Mouse (Mus musculus) neural tube, embryonic 14.5 days (tissue): ENCODE results near the gene Brwd1. TPM values are rescaled to one million over a fixed set of nuclear protein-coding genes. Genes with fewer than 3 reads are reported as not detected.
"Not testable (repeated sequence)": the region's sequence is repeated elsewhere in the genome, so short reads cannot be mapped to it uniquely, and the experiment has no call there.

Experiments
- ATAC-seq: fragments of 200-750 bp; cut with Nextera tagmentation; 2 replicates; pipeline ENCODE4 v1.8.0; 2017; ENCODE audit warnings: low read depth, mild to moderate bottlenecking, moderate TSS enrichment, moderate library complexity
- H3K27ac ChIP-seq: fragments of 300-500 bp; sonication (generic); 2 replicates; pipeline ENCODE4 v1.5.1; 2014; ENCODE audit warnings: low read depth, mild to moderate bottlenecking, control low read depth, low read length, moderate library complexity, mixed read lengths
- H3K27me3 ChIP-seq: fragments of 300-500 bp; sonication (generic); 2 replicates; pipeline ENCODE4 v1.6.1; 2014; ENCODE audit warnings: low read length; ENCODE audit not compliant: control insufficient read depth, insufficient read depth
- H3K36me3 ChIP-seq: fragments of 300-500 bp; sonication (generic); 2 replicates; pipeline ENCODE4 v1.6.1; 2014; ENCODE audit warnings: low read length, mixed read lengths; ENCODE audit not compliant: control insufficient read depth, insufficient read depth
- H3K4me1 ChIP-seq: fragments of 300-500 bp; sonication (generic); 2 replicates; pipeline ENCODE4 v1.6.1; 2014; ENCODE audit warnings: low read length; ENCODE audit not compliant: control insufficient read depth, insufficient read depth
- H3K4me2 ChIP-seq: fragments of 300-500 bp; sonication (generic); 2 replicates; pipeline ENCODE4 v1.6.1; 2014; ENCODE audit warnings: mild to moderate bottlenecking, low read depth, low read length, control low read depth
- H3K4me3 ChIP-seq: fragments of 300-500 bp; sonication (generic); 2 replicates; pipeline ENCODE4 v1.5.1; 2014; ENCODE audit warnings: low read depth, low read length, control low read depth, mixed read lengths
- H3K9ac ChIP-seq: fragments of 300-500 bp; sonication (generic); replicated peaks from 2 replicates; pipeline ENCODE4 v1.6.1; 2014; ENCODE audit warnings: low read depth, mild to moderate bottlenecking, control low read depth, low read length, mixed read lengths
- H3K9me3 ChIP-seq: fragments of 300-500 bp; sonication (generic); 2 replicates; pipeline ENCODE4 v1.6.1; 2016; ENCODE audit warnings: low read length; ENCODE audit not compliant: control insufficient read depth
- WGBS: fragments of 180-500 bp; shearing (Covaris S2); extraction: QIAGEN DNeasy Blood & Tissue Kit; methylation state at CpG from one replicate; pipeline ENCODE4 v1.1.7; 2014; 5-methylcytosine and 5-hydroxymethylcytosine counted together
- polyA plus RNA-seq: library from polyadenylated mRNA; unstranded; fragments of >200 nt; fragmentation: Nextera tagmentation; extraction: Ambion mirVana; gene quantifications from 2 replicates; pipeline ENCODE4 v1.2.1, GENCODE M21; 2014

The Brwd1 gene
- polyA plus RNA-seq, 1 experiment from 2014 or later = 332 TPM

GRCm38 (mm10) chr16:96004278-96004677 is 78.0 kb downstream of the Brwd1 start:
- H3K36me3 ChIP-seq = peaks cover 41% of the 10 kb centered on the region
- ATAC-seq, H3K4me2 ChIP-seq, H3K27me3 ChIP-seq, H3K9ac ChIP-seq, H3K9me3 ChIP-seq, H3K27ac ChIP-seq, H3K4me1 ChIP-seq, H3K4me3 ChIP-seq: not testable (repeated sequence)
- no CpG with 5 or more reads among the region's 10 CpGs for WGBS

- no peak overlapping the region for H3K4me2 ChIP-seq
- H3K27ac ChIP-seq = no peak overlapping the region
- no peaks in the 10 kb centered on the region for H3K4me1 ChIP-seq
- H3K36me3 ChIP-seq = peaks cover 40% of the 10 kb centered on the region
- no peaks in the 10 kb centered on the region for H3K9me3 ChIP-seq
- no peaks in the 10 kb centered on the region for H3K27me3 ChIP-seq
- WGBS = 88% methylated on average over 5 of the region's 5 CpGs
- no peak overlapping the region for H3K9ac ChIP-seq
- no peak overlapping the region for H3K4me3 ChIP-seq
- no peak for ATAC-seq
Observed at GRCm38 (mm10) chr16:95999291-95999690, 83.0 kb downstream of the Brwd1 start.

GRCm38 (mm10) chr16:95996156-95996555 is 86.2 kb downstream of the Brwd1 start:
- 89% methylated on average over 7 of the region's 7 CpGs for WGBS
- Histone ChIP-seq H3K4me1 (0 out of 2 replicates have a peak, but pooled peaks cover 6% of the 10 kb centered on the region), H3K9me3 (no peaks in the 10 kb centered on the region), H3K36me3 (peaks cover 25% of the 10 kb centered on the region; the same call in 1 of the 2 replicates), H3K27ac (no peak overlapping the region), H3K4me3 (no peak overlapping the region), H3K27me3 (no peaks in the 10 kb centered on the region), H3K4me2 (no peak overlapping the region), H3K9ac (no peak overlapping the region)
- no peak for ATAC-seq

GRCm38 (mm10) chr16:95994576-95994975 is 87.8 kb downstream of the Brwd1 start:
- not testable (repeated sequence) for H3K27ac ChIP-seq, H3K4me2 ChIP-seq, H3K9me3 ChIP-seq, H3K4me3 ChIP-seq, H3K9ac ChIP-seq, H3K27me3 ChIP-seq, ATAC-seq
- Histone ChIP-seq H3K4me1 (peaks cover 12% of the 10 kb centered on the region), H3K36me3 (peaks cover 13% of the 10 kb centered on the region; the same call in 1 of the 2 replicates)
- 93% methylated on average over 4 of the region's 4 CpGs for WGBS

GRCm38 (mm10) chr16:95992596-95992995 is 89.7 kb downstream of the Brwd1 start:
- no peaks in the 10 kb centered on the region for H3K27me3 ChIP-seq
- peaks cover 12% of the 10 kb centered on the region for H3K4me1 ChIP-seq
- WGBS = 73% methylated on average over 5 of the region's 5 CpGs
- no peak for ATAC-seq
- no peak overlapping the region for H3K4me3 ChIP-seq
- H3K9ac ChIP-seq = no peak overlapping the region
- H3K36me3 ChIP-seq = peaks cover 2% of the 10 kb centered on the region; the same call in 1 of the 2 replicates
- no peak overlapping the region for H3K27ac ChIP-seq
- no peaks in the 10 kb centered on the region for H3K9me3 ChIP-seq
- H3K4me2 ChIP-seq = no peak overlapping the region

- no peaks in the 10 kb centered on the region for H3K9me3 ChIP-seq
- peak overlapping the region; percentile 54 for H3K4me2 ChIP-seq
- ATAC-seq = 0 out of 2 replicates have a peak, but pooled peaks have one; percentile 23
- H3K27ac ChIP-seq = peak overlapping the region; percentile 70
- 8% methylated on average over 10 of the region's 10 CpGs for WGBS
- peaks cover 12% of the 10 kb centered on the region for H3K4me1 ChIP-seq
- H3K9ac ChIP-seq = peak overlapping the region; percentile 63
- H3K36me3 ChIP-seq = peaks cover 3% of the 10 kb centered on the region
- no peaks in the 10 kb centered on the region for H3K27me3 ChIP-seq
- peak overlapping the region; percentile 64 for H3K4me3 ChIP-seq
Observed at GRCm38 (mm10) chr16:95991122-95991900, 91.0 kb downstream of the Brwd1 start.

- WGBS = under 1% methylated on average over 62 of the region's 62 CpGs
- ATAC-seq = peak; percentile 95
- H3K4me2 ChIP-seq = peak within 1 kb of the TSS; percentile 54
Observed at GRCm38 (mm10) chr16:95990462-95991121, 91.7 kb downstream of the Brwd1 start, which contains the start of gene Psmg1. Gene Psmg1 (minus strand): TSS chr16:95990960.

GRCm38 (mm10) chr16:95984911-95985310 is 97.4 kb downstream of the Brwd1 start:
- Histone ChIP-seq H3K4me3 (no peak overlapping the region), H3K36me3 (peaks cover 16% of the 10 kb centered on the region), H3K4me2 (no peak overlapping the region), H3K4me1 (peaks cover 3% of the 10 kb centered on the region), H3K9me3 (no peaks in the 10 kb centered on the region), H3K27me3 (no peaks in the 10 kb centered on the region), H3K27ac (no peak overlapping the region), H3K9ac (no peak overlapping the region)
- ATAC-seq = no peak
- 85% methylated on average over 5 of the region's 5 CpGs for WGBS

More at GRCm38 (mm10) chr16:95990462-95991121, 91.7 kb downstream of the Brwd1 start, which contains the start of gene Psmg1:
- Histone ChIP-seq H3K27ac (peak within 1 kb of the TSS; percentile 70), H3K36me3 (peaks cover 3% of the 10 kb centered on the region), H3K9me3 (no peaks in the 10 kb centered on the region), H3K9ac (peak within 1 kb of the TSS; percentile 63), H3K4me3 (peak within 1 kb of the TSS; percentile 64), H3K4me1 (peaks cover 12% of the 10 kb centered on the region), H3K27me3 (no peaks in the 10 kb centered on the region)

- WGBS = 84% methylated on average over 7 of the region's 7 CpGs
- Histone ChIP-seq H3K27ac (no peak overlapping the region), H3K27me3 (no peaks in the 10 kb centered on the region), H3K4me1 (no peaks in the 10 kb centered on the region), H3K9ac (no peak overlapping the region), H3K4me2 (no peak overlapping the region), H3K4me3 (no peak overlapping the region), H3K9me3 (no peaks in the 10 kb centered on the region), H3K36me3 (peaks cover 18% of the 10 kb centered on the region)
- ATAC-seq = no peak
Observed at GRCm38 (mm10) chr16:95983601-95984000, 98.7 kb downstream of the Brwd1 start.
